In the genomic region with DNA sequence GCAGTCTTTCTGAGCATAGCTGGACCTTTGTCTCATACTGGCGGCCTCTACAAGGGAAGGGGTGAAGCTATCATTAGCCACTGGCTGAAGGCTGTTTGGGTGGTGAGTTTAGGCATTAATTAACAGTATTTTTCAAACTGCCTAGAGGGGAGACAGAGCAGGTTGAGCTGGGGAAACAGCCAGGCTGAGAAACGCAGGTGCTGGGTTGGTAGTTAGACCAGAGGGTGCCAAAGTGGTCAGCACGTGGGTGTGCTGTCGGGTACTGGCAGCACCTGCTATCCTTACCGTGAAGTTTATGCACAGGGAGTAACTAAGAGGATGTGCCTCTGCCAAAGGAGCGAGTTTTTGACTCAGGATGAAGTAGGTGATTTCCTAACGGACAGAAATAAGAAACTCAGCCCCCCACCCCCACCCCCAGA, we compare ENCODE assay signal across 8 mouse cellular contexts. TPM values are rescaled to one million over a fixed set of nuclear protein-coding genes. Genes with fewer than 3 reads are reported as not detected.
DNase-seq lines count a peak whose midpoint lies in the region; ATAC-seq and TF ChIP-seq lines count a peak whose summit lies in the region.

No protein-coding gene starts in this region.

- H3K9ac ChIP-seq in lung, embryonic 14.5 days: no peak overlapping the region
- no peak overlapping the region for H3K9ac ChIP-seq in kidney, embryonic 14.5 days (ENCODE audit: low read depth, low read length)

- DNase-seq in lung, embryonic 14.5 days: no peak
- no peak for DNase-seq in lung, postnatal 4 days
- DNase-seq in thymus, postnatal 0 days (ENCODE audit: low spot score): peak; percentile 42
- no peak for DNase-seq in urinary bladder, postnatal 10 days (ENCODE audit: low spot score)

- no peaks in the 10 kb centered on the region for H3K36me3 ChIP-seq in lung, embryonic 14.5 days (ENCODE audit: insufficient read depth)
- no peaks in the 10 kb centered on the region for H3K36me3 ChIP-seq in kidney, embryonic 14.5 days (ENCODE audit: control insufficient read depth, insufficient read depth, low read length)

- ATAC-seq in lung, embryonic 14.5 days (ENCODE audit: insufficient read depth): peak; percentile 19; the same call in 1 of the 2 replicates
- ATAC-seq in kidney, embryonic 14.5 days (ENCODE audit: low FRiP score, low TSS enrichment): peak; percentile 50; the same call in 1 of the 2 replicates
- ATAC-seq in activated CD4-positive, CD25-positive, alpha-beta regulatory T cell, adult 4 months: no peak
- ATAC-seq in frontal cortex, adult (ENCODE audit: low TSS enrichment): no peak

- WGBS in lung, embryonic 14.5 days: 41% methylated on average over 7 of the region's 7 CpGs
- WGBS in kidney, embryonic 14.5 days: 64% methylated on average over 7 of the region's 7 CpGs

- H3K27me3 ChIP-seq in lung, embryonic 14.5 days (ENCODE audit: insufficient read depth, low read length): no peaks in the 10 kb centered on the region
- H3K27me3 ChIP-seq in kidney, embryonic 14.5 days (ENCODE audit: control insufficient read depth, insufficient read depth, low read length): no peaks in the 10 kb centered on the region

- no peak for TF ChIP-seq CTCF in lung, embryonic 14.5 days (IDR thresholded peaks at IDR 0.05; ENCODE audit: low read depth)
- no peak for TF ChIP-seq CTCF in embryonic fibroblast, embryonic 13.5 days (IDR thresholded peaks at IDR 0.05; ENCODE audit: borderline replicate concordance, insufficient read depth, low read length)

- no peaks in the 10 kb centered on the region for H3K9me3 ChIP-seq in lung, embryonic 14.5 days (ENCODE audit: low read depth, low read length)
- no peaks in the 10 kb centered on the region for H3K9me3 ChIP-seq in kidney, embryonic 14.5 days (ENCODE audit: control insufficient read depth, low read length)

- H3K4me1 ChIP-seq in lung, embryonic 14.5 days (ENCODE audit: insufficient read depth): peaks cover 9% of the 10 kb centered on the region; the same call in 1 of the 2 replicates
- peaks cover 30% of the 10 kb centered on the region for H3K4me1 ChIP-seq in embryonic fibroblast, embryonic 13.5 days (ENCODE audit: control insufficient read depth, insufficient read depth, low read length)
- peaks cover 4% of the 10 kb centered on the region; the same call in 1 of the 2 replicates for H3K4me1 ChIP-seq in kidney, embryonic 14.5 days (ENCODE audit: control insufficient read depth, insufficient read depth, low read length)

- no peak overlapping the region for H3K4me2 ChIP-seq in lung, embryonic 14.5 days
- no peak overlapping the region for H3K4me2 ChIP-seq in kidney, embryonic 14.5 days (replicated peaks; ENCODE audit: low read depth, low read length)

- H3K4me3 ChIP-seq in lung, embryonic 14.5 days (ENCODE audit: low read depth, low read length): no peak overlapping the region
- H3K4me3 ChIP-seq in embryonic fibroblast, embryonic 13.5 days (ENCODE audit: insufficient read depth, low read length): no peak overlapping the region
- H3K4me3 ChIP-seq in kidney, embryonic 14.5 days (ENCODE audit: low read length): no peak overlapping the region

- no peak for TF ChIP-seq POLR2A in embryonic fibroblast, embryonic 13.5 days (IDR thresholded peaks at IDR 0.05; ENCODE audit: low read depth, low read length)

- H3K27ac ChIP-seq in lung, embryonic 14.5 days (ENCODE audit: low read depth): peak overlapping the region; percentile 25; the same call in 1 of the 2 replicates
- H3K27ac ChIP-seq in embryonic fibroblast, embryonic 13.5 days (ENCODE audit: insufficient read depth, low read length): peak overlapping the region; percentile 76
- H3K27ac ChIP-seq in kidney, embryonic 14.5 days (ENCODE audit: low read depth, low read length): no peak overlapping the region

RNA-seq across cellular contexts. Expression of a gene that starts 13.4 kb away (rescaled TPM):
- 9.8 and 10.6 TPM in 2 replicates for polyA plus RNA-seq in lung, embryonic 14.5 days (2014; fragmentation: Nextera tagmentation; extraction: Ambion mirVana)
- 14.7 and 20.2 TPM in 2 replicates for polyA plus RNA-seq in embryonic fibroblast, embryonic 13.5 days (2011; ENCODE audit: insufficient read length, low read depth, missing spikeins)
- polyA plus RNA-seq in kidney, embryonic 14.5 days (2014; fragmentation: Nextera tagmentation; extraction: Ambion mirVana): 7.9 and 12.1 TPM in 2 replicates
- polyA plus RNA-seq in thymus, postnatal 0 days (2015; fragmentation: Nextera tagmentation; extraction: Ambion mirVana): 14.5 and 16.8 TPM in 2 replicates
- polyA plus RNA-seq in activated CD4-positive, CD25-positive, alpha-beta regulatory T cell, adult 4 months (2017; shearing (Covaris generic)): 1 to 10 TPM; 1.6 to 1.9 TPM

RNA-seq across cellular contexts. Expression of a gene that starts 17.7 kb away (rescaled TPM):
- 60.7 and 64.7 TPM in 2 replicates for polyA plus RNA-seq in lung, embryonic 14.5 days (2014; fragmentation: Nextera tagmentation; extraction: Ambion mirVana)
- polyA plus RNA-seq in embryonic fibroblast, embryonic 13.5 days (2011; ENCODE audit: insufficient read length, low read depth, missing spikeins): 17.9 and 19.8 TPM in 2 replicates
- polyA plus RNA-seq in kidney, embryonic 14.5 days (2014; fragmentation: Nextera tagmentation; extraction: Ambion mirVana): 55.5 and 69.3 TPM in 2 replicates
- polyA plus RNA-seq in thymus, postnatal 0 days (2015; fragmentation: Nextera tagmentation; extraction: Ambion mirVana): 83.7 and 93.0 TPM in 2 replicates
- polyA plus RNA-seq in activated CD4-positive, CD25-positive, alpha-beta regulatory T cell, adult 4 months (2017; shearing (Covaris generic)): 10 to 100 TPM; 37.2 to 44.7 TPM

Comparison
In these comparisons a context has a peak if more than half of its experiments do, and no peak if none do; other contexts are left out.
1. ATAC-seq: peak in lung, embryonic 14.5 days (single experiment) and kidney, embryonic 14.5 days (single experiment); none in activated CD4-positive, CD25-positive, alpha-beta regulatory T cell, adult 4 months (single experiment) and frontal cortex, adult (single experiment).